Mouse (Mus musculus) frontal cortex, adult 2 months (tissue): ENCODE results near the gene Palld. TPM values are rescaled to one million over a fixed set of nuclear protein-coding genes. Genes with fewer than 3 reads are reported as not detected.

Source experiments
- DNase-seq, 2 experiments: peaks; one replicate each; pipeline ENCODE4 v3.0.0; 2022; ENCODE audit warnings: low spot score in 1 of 2; ENCODE audit errors: extremely low spot score in 1 of 2
- polyA plus RNA-seq: library from polyadenylated mRNA; depleted of rRNA; stranded (reverse); fragments of >200 nt; gene quantifications from 2 replicates; pipeline ENCODE4 v1.2.3, GENCODE M21; 2012

The Palld gene
- polyA plus RNA-seq, 1 experiment, result 3.3 TPM

DNA sequence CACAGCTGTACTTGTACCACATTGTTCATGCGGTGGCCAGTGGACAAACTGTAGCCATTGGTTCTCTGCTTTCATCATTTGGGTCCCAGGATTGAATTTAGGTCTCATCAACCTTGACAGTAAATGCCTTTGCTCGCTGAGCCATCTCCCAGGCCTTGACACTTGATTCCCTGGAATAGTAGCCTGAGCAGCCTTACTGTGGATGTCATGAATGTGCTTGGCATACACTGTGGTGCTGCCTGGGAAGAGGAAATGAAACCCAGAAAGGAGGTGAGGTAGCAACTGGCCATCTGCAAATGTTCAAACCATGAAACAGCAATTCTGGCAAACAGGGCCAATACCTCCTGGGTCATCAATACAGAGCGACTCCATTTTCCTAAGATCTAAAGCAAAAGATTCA is 34.0 kb downstream of the Palld start:
- no peak for DNase-seq

GRCm38 (mm10) chr8:61866920-61867319 is 35.6 kb downstream of the Palld start:
- DNase-seq, result no peak

DNA sequence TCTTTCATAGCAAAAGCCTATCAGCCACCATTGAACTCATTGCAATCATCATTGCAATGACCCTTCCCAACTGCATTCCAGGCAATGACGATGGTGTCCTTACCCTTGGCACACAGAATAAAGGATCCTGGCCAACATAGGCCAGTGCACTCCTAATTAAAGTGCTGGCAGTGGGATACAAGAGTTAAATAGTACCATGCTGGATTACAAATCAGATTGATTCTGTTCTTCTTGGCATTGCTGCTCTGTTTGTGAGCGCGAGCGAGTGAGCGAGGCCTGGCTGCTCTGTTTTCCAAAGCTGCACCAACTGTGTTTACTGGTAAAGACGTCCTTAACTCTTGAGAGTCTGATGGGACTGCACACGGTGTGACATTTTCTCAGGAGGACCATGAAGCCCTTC is 37.1 kb downstream of the Palld start:
- no peak for DNase-seq

DNA sequence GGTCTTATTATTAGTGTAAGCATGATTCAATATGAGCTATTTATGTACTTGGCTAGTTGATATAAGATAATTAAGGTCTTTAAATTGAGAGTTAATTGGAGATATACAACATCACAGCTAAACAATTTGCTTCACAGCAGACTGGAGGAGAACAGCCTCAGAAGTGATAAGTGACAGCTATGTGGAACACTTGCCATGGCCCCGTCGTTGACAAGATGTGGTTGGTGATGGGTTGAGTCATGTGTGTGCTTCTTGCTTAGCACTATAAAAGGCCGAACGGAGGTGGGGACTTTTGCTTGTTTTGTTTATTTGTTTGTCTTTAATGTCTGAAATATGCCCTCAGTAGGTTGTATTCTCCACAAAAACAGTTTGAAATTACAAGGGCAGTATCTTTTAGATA is 51.2 kb downstream of the Palld start:
- no peak for DNase-seq

GRCm38 (mm10) chr8:61848581-61849162 is 53.8 kb downstream of the Palld start:
- no peak for DNase-seq

DNA sequence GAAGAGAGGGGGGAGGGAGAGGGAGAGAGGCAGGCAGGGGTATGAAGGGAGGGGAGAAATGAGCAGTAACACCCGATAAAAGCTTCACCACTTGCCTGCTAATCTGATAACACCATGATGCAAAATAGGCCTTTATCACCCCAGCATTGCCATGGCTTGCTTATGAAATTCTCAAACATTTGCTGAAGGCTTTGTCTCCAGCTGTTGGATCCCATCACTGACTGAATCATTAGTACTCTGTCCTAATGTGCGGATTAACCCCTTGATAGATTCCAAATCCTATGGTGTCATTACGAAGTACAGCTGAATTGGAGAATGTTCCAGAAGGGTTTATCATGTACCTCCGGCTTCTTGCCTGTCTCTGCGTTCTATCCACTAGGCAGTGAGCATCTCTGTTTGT is 55.0 kb downstream of the Palld start:
- no peak for DNase-seq

DNA sequence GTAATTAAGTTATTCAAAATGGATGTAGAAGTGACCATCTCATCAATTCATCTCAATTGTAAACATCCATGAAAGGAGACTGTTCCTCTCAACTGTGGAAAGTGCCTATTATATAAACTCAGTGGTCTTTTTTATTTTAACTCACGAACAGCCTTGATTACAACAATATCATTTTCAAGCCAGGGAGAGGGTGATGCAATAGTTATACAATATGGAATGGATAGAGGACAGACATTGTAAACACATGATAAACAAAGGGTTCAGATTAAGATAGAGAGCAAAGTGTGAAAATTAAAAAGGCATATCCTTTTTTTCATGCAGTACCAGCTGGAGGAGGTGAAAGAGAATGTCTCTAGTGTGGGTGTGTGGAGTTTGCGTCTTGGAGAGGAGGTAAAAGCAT is 57.5 kb downstream of the Palld start:
- no peak for DNase-seq

- DNase-seq, result no peak
Observed at GRCm38 (mm10) chr8:61844575-61844974, 57.9 kb downstream of the Palld start.

GRCm38 (mm10) chr8:61843776-61844175 is 58.7 kb downstream of the Palld start:
- no peak for DNase-seq

GRCm38 (mm10) chr8:61833211-61833610 is 69.3 kb downstream of the Palld start:
- no peak for DNase-seq

GRCm38 (mm10) chr8:61831944-61832343 is 70.5 kb downstream of the Palld start:
- DNase-seq, result no peak

DNA sequence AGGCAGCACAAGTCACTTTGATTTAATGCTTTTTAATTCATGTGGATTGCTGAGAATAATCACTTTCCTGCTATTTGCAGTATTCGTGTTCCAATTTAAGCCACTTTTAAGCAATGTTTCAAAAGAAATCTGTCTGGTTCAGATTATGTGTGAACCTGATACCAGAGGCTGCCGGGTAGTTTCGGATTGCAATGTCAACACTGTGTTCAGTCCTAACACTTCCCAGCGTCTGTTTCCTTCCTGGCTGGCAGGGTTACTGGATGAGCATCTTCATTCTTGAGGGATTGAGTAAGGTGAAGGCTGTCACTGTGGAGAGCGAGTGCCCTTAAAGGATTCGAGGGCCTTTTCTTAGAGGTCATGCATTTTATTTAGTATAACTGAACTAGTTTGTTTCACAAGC is 71.7 kb downstream of the Palld start:
- no peak for DNase-seq

DNA sequence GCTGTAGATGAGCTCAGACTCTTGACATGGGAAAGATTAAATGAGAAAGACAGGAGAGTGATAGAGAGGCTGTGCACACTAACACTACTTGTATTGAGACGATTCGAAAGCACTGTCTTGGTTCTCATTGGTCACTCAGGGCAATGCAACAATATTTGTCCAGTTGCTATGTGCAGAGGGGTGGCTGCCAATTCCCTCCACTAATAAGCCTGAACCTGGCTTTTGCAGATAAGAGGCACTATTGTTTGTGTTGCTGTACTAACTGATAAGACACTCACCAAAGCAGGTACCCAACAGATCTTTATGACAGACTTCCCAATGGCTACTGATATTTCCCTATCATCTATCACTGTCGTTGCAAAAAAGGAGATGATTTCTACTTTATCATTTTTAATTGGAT is 77.9 kb downstream of the Palld start:
- DNase-seq, result no peak

- no peak for DNase-seq
Observed at GRCm38 (mm10) chr8:61823157-61823556, 79.3 kb downstream of the Palld start.

DNA sequence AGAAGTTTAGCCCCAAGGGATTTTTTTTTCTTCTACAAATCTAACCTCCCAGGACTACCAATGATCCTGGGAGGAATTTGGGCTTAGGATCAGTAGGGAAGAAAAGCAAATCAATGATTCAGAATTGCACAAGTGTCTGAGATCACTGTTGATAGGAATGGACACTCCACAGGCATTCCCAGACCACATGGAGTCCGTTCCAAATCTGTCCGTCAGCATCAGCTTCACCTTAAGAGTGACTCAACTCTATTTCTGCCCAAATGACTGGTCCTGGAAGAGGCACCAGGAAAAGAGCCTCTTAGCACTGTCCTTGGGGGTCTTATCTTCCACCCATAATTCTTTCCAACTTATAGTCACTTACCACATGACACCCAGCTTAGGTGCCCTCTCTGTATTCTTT is 98.7 kb downstream of the Palld start:
- DNase-seq, result no peak

DNA sequence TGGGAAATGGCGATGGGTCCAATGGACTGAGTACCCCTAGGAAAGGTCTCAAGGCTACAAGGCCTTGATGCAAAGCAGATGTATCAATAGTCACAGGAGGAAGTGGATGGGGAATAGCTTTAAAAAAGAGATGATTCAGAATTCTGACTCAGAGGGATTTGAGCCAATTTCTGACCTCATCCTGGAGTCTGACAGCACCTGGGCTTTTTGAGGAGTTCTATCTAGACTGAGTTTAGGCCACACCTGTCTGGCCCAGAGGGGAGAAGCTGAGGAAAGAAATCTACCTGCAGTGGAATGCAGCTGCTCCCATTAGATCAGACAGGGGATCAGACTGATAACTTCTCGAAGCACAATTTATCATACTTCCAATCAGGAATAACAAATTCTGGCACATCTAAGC is 99.7 kb downstream of the Palld start:
- DNase-seq, result no peak

GRCm38 (mm10) chr8:61797391-61797947 is 105.0 kb downstream of the Palld start:
- DNase-seq, result no peak

- DNase-seq, result peak in 1 of 2 experiments; percentile 4
Observed at GRCm38 (mm10) chr8:61796537-61797050, 105.9 kb downstream of the Palld start.

DNA sequence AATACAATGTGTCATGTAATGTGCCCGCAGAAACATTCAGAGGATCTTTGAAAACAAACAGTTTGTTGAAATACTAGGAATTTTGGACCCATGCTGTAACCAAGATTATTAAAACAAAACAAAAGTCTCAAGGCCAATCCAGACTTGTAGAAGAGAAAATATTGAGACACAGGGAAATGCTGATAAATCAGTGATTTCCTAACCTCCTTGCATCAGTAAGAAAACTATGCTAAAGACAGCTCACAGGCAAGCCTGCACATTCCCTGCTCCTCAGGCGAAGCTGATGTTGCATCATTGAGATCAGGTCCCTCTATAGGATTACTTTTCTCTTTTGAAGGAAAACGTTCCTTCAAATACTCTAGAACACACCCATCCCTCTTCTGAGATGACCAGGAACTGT is 112.5 kb downstream of the Palld start:
- DNase-seq, result no peak

DNA sequence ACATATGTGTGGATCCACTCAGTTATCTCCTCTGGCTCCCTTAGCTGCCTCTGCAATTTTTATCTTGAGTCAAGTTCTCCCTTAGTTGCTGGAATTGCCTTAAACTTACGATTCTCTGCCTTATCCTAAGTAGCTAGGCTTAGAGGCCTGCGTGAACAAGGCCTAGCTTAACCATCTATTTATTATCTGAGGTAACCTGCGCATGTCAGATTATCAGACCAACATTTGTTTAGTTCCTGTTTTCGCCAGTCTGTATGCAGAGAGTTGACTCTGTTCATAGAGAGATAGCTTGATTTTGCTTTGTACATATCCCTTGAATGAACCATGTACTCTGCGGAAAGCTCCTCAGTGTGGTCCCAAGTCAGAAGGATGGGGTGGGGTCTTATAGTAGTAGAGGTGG is 113.2 kb downstream of the Palld start:
- no peak for DNase-seq

DNA sequence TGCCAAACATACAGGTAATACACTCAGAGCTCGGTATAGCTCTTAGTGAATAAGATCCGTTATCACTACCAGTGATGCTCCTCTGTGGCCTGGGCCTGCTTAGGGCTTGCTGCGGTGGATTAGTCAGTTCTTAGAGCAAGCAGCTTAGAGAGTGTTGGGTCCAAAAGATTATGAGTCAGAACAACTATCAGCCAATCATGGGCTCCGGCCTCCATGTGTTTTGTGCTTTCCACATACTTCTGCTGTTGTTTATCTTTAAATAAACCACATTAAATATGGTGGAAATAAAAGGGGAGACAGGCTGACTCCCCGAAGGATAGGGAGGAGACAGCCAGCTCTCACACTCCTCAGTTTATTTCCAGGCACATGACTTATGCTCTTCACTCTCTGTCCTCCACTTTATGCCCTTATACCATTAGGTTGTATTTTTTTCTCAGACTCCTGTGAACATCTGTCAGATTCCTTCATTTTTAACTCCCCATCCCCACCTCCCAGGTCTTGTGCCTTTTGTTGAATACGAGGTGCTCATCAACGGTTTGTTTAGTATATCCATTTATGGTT is 119.5 kb downstream of the Palld start:
- DNase-seq, result no peak

DNA sequence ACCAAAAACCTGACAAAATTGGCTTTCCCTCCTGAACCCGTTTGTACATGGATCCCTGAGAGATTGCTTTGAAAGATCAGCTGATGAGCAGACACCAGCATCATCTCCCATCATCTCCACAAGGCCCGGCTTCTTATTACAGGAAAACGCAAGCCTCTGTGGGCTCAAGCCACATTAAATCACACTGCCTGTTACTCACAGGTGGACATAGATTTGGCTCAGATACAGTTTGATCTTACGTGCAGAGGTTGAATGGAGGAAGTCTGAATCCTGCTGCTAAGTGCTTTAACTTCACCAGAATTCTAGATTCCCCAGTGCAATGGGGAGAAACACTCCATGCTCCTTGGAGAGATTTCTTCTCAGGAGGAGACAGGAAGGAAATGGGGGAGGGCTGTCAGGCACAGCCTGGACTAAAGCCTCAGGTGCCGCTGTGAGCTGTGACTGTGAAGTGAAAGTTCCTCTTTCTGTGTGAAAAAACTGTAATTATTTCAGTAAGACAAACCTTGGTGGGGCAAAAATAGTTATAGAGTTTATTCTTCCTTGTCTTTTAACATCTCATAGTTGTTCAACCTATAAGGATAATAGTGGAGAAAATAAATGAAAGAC is 121.7 kb downstream of the Palld start:
- DNase-seq, result no peak
